Mouse (Mus musculus): ENCODE measurements around the gene Ap2m1. TPM values are rescaled to one million over a fixed set of nuclear protein-coding genes. Genes with fewer than 3 reads are reported as not detected.

Gene Ap2m1
- polyA plus RNA-seq, 1 experiment from 2014 or later = 1,015 TPM

DNA sequence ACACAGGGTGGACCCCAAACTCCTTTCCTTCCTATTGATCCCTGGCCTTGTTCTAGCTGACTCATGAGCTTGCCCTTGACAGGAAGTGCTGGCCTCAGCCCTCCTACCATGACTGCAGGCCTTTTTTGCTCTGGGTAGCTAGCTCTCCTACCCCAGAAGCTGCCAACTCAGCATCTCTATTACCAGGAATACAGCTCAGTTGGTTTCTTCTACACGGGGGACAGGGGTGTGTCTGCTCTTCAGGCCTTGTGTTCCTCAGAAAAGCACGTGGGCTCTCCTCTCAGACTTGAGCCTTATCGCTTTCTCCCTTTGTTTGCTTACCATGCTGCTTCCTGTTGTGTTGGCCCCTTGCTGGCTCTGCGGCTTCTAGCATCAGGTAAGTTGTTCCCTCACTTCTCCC lies 5.2 kb downstream of the Ap2m1 start:
- Histone ChIP-seq H3K36me3 (ENCODE audit: inconsistent target) (peaks cover 51% of the 10 kb centered on the region), H3K27ac (peak overlapping the region; percentile 97), H3K79me2 (ENCODE audit: inconsistent target) (peaks cover 58% of the 10 kb centered on the region), H3K4me3 (ENCODE audit: inconsistent target) (no peak overlapping the region)
- 67% methylated on average over 4 of the region's 4 CpGs for WGBS (ENCODE audit: missing documents)

DNA sequence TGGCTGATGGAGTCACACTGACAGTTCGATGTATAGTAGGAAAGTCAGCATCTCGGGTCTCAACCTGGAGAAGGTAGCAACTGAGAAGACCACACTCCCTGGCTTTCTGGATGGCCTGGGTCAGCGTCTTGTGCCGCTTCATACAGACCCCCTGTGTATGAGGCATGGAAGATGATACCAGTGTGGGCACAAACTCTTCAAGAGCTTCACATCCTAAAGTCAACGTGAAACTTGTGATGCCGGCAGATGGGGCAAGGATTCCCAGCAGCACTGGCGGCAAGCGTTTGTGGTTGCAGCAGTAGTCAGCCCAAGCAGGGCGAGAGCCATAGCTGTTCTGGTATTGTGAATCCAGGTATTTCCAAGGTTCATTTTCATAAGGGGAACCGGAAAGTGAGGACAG lies 10.4 kb downstream of the Ap2m1 start:
- 93% methylated on average over 10 of the region's 10 CpGs for WGBS (ENCODE audit: missing documents)
- no peak overlapping the region for H3K4me3 ChIP-seq (ENCODE audit: inconsistent target)
- no peak overlapping the region for H3K27ac ChIP-seq
- peaks cover 44% of the 10 kb centered on the region for H3K79me2 ChIP-seq (ENCODE audit: inconsistent target)
- H3K36me3 ChIP-seq (ENCODE audit: inconsistent target) = peaks cover 49% of the 10 kb centered on the region

DNA sequence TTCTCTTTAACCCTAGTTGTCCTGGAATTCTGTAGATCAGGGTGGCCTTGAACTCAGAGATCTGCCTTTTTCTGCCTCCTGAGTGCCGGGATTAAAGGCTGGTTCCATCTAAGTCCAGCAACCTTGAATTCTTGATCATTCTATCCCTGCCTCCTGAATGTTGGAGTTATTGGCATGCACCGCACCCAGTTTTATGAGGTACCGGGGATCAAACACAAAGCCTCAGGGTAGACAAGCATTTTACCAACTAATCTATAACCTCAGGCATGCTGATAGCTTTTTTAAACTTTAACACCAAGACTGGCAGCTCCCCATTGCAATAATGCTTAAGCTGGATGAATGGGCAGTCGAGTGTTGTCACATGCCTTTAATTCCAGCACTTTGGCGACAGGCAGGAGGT lies 12.1 kb downstream of the Ap2m1 start:
- WGBS (ENCODE audit: missing documents) = 70% methylated on average over 5 of the region's 5 CpGs
- H3K4me3 ChIP-seq (ENCODE audit: inconsistent target) = peak overlapping the region; percentile 99; the same call in 1 of the 2 replicates
- H3K79me2 ChIP-seq (ENCODE audit: inconsistent target) = peaks cover 26% of the 10 kb centered on the region
- H3K36me3 ChIP-seq (ENCODE audit: inconsistent target) = peaks cover 46% of the 10 kb centered on the region
- H3K27ac ChIP-seq = no peak overlapping the region

DNA sequence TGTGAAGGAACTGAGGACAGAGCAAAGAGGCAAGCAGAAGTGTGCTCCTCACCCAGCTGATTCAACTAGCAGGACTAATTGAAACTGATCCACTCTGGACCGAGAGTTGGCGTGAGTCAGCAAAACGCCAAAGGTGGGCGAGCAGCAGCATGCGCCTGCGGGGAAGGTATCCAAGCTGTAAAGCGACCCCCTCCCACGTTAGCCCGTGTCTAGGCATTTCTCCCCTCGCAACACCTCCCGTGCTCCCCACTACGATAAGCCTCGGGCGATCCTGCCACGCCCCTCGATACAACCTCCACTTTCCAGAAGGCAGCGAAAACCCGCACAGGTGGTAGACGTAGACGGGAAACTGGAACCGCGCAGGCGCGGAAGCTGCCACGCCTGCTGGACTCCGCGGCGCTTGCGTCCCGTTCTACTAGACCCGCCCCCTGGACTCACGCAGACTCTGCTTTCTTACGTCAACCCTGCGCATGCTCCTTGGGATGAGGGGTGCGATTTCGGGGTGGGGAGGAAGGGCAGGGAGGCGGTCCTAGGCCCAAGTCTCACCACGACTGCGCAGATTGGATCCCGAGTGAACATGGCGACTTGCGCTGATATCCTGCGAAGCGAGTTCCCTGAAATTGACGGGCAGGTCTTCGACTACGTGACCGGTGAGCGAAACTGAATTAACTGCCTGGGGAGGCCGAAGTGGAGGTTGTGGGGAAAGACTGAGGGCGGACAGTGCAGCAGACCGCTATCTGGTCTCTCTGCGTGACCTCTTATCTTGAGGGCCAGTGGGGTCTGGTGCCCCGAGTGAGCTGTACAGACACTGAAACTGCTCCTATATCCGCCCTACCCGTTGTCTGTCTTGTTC lies 13.0 kb downstream of the Ap2m1 start, which contains the start of gene Abcf3:
Gene Abcf3 (plus strand): TSS at position 482 of the 853 bp plus-strand sequence.
- under 1% methylated on average over 56 of the region's 56 CpGs for WGBS (ENCODE audit: missing documents)
- peaks cover 25% of the 10 kb centered on the region for H3K79me2 ChIP-seq (ENCODE audit: inconsistent target)
- H3K4me3 ChIP-seq (ENCODE audit: inconsistent target) = peak within 1 kb of the TSS; percentile 99
- peak within 1 kb of the TSS; percentile 74 for H3K27ac ChIP-seq
- peaks cover 46% of the 10 kb centered on the region for H3K36me3 ChIP-seq (ENCODE audit: inconsistent target)

DNA sequence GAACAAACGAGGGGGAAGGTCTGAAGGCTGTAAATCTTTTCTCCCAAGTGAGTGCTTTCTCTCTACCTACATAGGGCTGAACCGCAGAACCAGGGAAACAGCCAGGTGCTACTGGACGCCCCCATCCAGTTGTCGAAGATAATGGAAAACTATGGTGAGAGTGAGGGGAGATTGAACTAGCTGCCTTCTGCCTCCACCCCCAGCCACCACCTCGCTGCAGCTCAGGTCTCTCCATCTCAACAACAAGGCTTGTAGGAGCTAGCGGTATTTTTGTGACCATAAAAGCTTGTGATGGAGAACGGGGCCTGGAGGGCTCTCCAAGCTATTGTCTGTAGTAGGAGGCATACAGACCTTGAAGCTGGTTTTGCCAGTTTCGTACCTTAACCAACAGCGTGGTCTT lies 13.9 kb downstream of the Ap2m1 start:
- Histone ChIP-seq H3K4me3 (ENCODE audit: inconsistent target) (peak overlapping the region; percentile 99), H3K27ac (peak overlapping the region; percentile 74; the same call in 1 of the 2 replicates), H3K79me2 (ENCODE audit: inconsistent target) (peaks cover 25% of the 10 kb centered on the region), H3K36me3 (ENCODE audit: inconsistent target) (peaks cover 49% of the 10 kb centered on the region)
- 50% methylated on average over 9 of the region's 9 CpGs for WGBS (ENCODE audit: missing documents)

DNA sequence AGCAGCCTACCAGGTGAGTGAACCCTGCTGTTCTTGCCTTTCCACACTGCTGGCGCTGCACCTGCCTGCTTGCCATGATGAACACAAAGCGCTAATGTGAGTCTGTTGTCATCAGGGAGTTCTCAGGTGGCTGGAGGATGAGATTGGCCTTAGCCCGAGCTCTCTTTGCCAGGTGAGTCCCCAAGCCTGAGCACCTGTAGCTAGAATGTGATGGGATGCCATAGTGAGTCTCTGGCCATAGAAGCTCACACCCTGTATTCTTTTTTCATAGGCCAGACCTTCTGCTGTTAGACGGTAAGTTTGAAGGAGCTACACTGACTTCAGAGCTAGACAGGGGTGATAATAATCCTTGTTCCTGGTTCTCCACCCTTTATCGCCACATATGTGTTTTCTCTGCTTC lies 16.4 kb downstream of the Ap2m1 start:
- peaks cover 63% of the 10 kb centered on the region for H3K36me3 ChIP-seq (ENCODE audit: inconsistent target)
- H3K4me3 ChIP-seq (ENCODE audit: inconsistent target) = no peak overlapping the region
- WGBS (ENCODE audit: missing documents) = 92% methylated on average over 5 of the region's 5 CpGs
- H3K27ac ChIP-seq = no peak overlapping the region
- H3K79me2 ChIP-seq (ENCODE audit: inconsistent target) = peaks cover 25% of the 10 kb centered on the region

DNA sequence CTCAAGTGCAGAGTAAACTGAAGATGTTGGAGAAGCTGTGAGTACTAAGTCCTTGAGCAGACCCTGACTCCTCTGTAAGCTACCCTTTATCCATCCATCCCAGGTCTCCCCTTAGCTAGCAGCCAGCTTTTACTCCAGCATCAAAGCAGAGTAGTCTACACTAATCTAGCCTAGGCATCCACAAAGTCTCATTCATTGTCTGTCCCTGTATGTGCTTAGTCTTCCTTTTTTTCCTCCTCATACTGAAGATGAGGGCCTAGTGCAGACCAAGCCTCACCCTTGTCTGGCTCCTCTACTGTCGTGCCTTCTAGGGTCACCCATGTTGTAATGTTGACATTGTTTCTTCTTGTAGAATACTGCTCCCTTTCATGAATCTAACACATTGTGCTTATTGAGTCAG lies 17.3 kb downstream of the Ap2m1 start:
- Histone ChIP-seq H3K36me3 (ENCODE audit: inconsistent target) (peaks cover 71% of the 10 kb centered on the region), H3K27ac (no peak overlapping the region), H3K4me3 (ENCODE audit: inconsistent target) (no peak overlapping the region), H3K79me2 (ENCODE audit: inconsistent target) (peaks cover 25% of the 10 kb centered on the region)
- 100% methylated on average over 1 of the region's 1 CpGs for WGBS (ENCODE audit: missing documents)

DNA sequence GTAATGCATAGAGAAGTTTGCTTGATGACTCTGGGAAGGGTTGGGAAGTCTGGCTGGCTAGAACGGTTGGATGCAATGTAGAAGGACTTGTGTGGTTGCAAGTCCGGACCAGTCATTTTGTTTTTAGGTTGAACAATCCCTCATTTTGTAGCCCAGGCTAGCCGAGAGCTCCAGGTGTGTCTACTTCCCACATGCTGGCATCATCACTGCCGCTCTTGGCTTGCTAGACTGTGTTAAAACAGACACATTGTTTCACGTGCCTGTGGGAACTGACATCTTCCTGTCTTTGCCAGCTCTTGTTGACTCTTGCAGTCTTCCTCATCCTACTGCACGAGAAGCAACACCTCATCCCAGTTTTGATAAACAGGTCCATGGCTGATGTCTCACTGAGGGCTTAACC lies 19.7 kb downstream of the Ap2m1 start:
- Histone ChIP-seq H3K27ac (no peak overlapping the region), H3K79me2 (ENCODE audit: inconsistent target) (peaks cover 5% of the 10 kb centered on the region; the same call in 1 of the 2 replicates), H3K36me3 (ENCODE audit: inconsistent target) (peaks cover 93% of the 10 kb centered on the region), H3K4me3 (ENCODE audit: inconsistent target) (no peak overlapping the region)
- WGBS (ENCODE audit: missing documents) = 94% methylated on average over 6 of the region's 6 CpGs

DNA sequence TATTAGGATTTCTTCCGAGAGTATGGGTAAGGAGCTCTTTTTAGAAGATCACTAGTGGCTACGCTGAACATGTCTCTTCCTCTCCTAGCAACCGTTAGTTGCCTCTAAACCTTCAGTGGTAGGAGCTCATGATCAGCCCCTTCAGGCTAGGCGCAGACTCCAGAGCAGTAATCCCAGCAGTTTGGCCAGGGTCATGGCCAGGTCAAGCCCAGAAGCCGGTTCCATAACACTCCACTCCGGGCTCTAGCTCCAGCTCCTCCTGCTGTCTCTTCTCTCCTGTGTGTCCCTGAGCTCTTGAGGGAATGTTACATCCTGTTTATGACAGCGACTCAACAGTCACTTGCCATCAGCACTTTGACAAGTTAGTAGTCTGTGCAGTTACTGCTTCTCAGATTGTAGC lies 22.1 kb downstream of the Ap2m1 start:
- Histone ChIP-seq H3K36me3 (ENCODE audit: inconsistent target) (peaks cover 95% of the 10 kb centered on the region), H3K79me2 (ENCODE audit: inconsistent target) (no peaks in the 10 kb centered on the region)
- 98% methylated on average over 5 of the region's 7 CpGs for WGBS (ENCODE audit: missing documents)

DNA sequence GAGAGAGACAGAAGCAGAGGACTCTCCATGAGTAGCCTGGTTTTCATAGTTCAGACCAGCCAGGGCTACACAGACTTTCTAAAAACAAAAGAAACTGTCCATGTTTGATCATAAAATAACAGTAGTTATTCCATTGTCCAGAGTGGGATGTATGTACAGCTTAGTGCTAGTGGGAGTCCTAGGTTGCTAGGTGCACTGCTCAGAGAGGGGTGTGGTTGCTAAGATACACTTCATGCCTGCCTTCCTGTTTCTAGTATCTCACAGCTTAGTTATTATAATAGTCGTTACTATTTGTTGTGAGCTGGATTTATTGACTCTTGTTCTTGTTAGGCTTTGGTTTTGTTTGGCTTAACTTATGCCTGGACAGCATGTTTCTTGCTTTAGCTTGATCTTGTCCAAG lies 29.8 kb downstream of the Ap2m1 start:
- no peaks in the 10 kb centered on the region for H3K79me2 ChIP-seq (ENCODE audit: inconsistent target)
- 42% methylated on average over 1 of the region's 1 CpGs for WGBS (ENCODE audit: missing documents)

More for the DNA sequence above, 22.1 kb downstream of the Ap2m1 start:
- Histone ChIP-seq H3K27ac (no peak overlapping the region), H3K4me3 (ENCODE audit: inconsistent target) (no peak overlapping the region)

DNA sequence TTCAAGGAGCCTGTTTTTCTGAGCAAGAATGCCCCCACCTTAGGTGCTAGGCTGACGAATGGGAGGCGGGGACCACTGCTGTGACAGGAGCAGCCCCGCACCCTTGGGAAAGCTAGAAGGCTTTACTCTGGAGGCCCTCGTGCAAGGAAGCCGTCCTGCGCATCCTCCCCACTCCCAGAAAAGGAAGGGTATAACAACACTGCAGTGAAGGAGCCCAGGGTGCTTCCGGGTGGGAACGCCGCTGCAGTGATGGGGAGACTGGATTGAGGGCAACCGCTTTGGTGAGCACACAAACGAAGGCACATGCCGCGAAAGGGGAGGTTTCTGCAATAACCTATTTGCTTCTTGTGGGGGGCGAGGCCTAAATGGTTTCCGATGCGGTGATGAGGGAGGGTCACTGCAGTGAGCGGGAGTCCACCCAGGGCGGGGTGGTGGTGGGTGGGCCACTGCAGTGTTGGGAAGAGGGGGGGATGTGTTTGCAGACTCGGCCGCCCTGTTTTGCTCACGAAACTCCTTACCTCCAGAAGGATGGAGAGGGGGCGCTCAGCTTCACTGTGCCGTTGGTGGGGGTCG lies 54.2 kb downstream of the Ap2m1 start, which contains the start of gene Vwa5b2:
Gene Vwa5b2 (plus strand): TSS at position 106 of the 573 bp plus-strand sequence.
- no peak within 1 kb of the TSS for H3K4me3 ChIP-seq (ENCODE audit: inconsistent target)
- H3K36me3 ChIP-seq (ENCODE audit: inconsistent target) = no peaks in the 10 kb centered on the region
- WGBS (ENCODE audit: missing documents) = 5% methylated on average over 24 of the region's 24 CpGs
- no peaks in the 10 kb centered on the region for H3K79me2 ChIP-seq (ENCODE audit: inconsistent target)
- H3K27ac ChIP-seq = no peak within 1 kb of the TSS

More for the DNA sequence above, 29.8 kb downstream of the Ap2m1 start:
- H3K36me3 ChIP-seq (ENCODE audit: inconsistent target) = peaks cover 21% of the 10 kb centered on the region; the same call in 1 of the 2 replicates
- H3K27ac ChIP-seq = no peak overlapping the region
- no peak overlapping the region for H3K4me3 ChIP-seq (ENCODE audit: inconsistent target)

DNA sequence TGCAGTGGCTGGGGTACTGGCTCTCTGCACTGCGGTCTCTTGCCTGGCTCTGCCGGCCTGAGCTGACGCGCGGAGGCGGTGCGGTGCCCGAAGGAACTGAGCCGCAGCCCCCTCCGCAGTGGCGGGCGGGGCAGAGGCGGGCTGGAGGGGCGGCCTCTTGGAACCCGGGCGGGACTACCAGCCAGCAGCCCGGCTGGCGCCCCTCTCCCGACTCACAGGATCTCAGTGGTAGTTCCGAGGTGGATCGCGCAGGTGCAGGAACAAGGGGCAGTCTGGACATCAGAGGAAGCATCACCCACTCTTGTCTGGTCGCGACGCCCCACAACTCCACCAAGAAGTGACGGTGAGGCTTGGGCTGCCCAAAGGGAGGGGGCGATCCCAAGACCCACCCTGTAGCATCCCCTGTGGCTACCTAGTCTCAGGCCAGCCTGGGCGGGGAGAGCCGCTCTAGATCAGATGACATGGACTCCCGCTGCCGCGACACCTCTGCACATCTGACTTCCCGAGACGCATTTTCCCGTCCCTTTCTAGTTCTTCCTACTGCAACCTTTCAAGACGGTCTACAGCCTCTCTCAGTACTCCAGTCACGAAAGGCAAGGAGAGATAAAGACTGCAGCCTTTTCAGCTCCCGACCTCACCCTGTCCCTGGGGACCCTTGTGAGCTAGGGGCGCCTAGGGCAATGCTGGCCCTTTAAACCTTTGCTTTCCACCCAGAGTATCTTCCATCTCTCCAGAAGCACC lies 54.8 kb downstream of the Ap2m1 start:
- no peaks in the 10 kb centered on the region for H3K36me3 ChIP-seq (ENCODE audit: inconsistent target)
- H3K4me3 ChIP-seq (ENCODE audit: inconsistent target) = no peak overlapping the region
- no peak overlapping the region for H3K27ac ChIP-seq
- no peaks in the 10 kb centered on the region for H3K79me2 ChIP-seq (ENCODE audit: inconsistent target)
- WGBS (ENCODE audit: missing documents) = 2% methylated on average over 36 of the region's 39 CpGs

DNA sequence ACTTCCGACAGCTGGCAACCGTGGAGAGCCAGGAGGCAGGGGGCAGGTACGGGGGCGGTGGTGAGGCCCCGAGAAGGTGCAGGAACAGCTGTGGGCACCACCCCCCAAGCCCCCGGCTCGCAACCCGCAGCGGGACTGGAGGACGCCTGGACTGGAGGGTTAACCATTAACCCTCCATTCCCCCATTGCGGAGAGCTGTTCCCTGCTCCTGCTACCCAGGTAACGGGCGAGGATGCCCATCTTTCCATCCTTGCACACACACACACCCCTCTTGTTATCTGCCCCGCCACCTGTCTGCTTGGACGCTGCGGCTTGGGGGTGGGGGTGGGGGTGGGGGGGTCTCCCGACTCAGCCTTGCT lies 55.4 kb downstream of the Ap2m1 start:
- Histone ChIP-seq H3K27ac (no peak overlapping the region), H3K36me3 (ENCODE audit: inconsistent target) (no peaks in the 10 kb centered on the region), H3K4me3 (ENCODE audit: inconsistent target) (no peak overlapping the region), H3K79me2 (ENCODE audit: inconsistent target) (no peaks in the 10 kb centered on the region)
- WGBS (ENCODE audit: missing documents) = 2% methylated on average over 10 of the region's 17 CpGs

DNA sequence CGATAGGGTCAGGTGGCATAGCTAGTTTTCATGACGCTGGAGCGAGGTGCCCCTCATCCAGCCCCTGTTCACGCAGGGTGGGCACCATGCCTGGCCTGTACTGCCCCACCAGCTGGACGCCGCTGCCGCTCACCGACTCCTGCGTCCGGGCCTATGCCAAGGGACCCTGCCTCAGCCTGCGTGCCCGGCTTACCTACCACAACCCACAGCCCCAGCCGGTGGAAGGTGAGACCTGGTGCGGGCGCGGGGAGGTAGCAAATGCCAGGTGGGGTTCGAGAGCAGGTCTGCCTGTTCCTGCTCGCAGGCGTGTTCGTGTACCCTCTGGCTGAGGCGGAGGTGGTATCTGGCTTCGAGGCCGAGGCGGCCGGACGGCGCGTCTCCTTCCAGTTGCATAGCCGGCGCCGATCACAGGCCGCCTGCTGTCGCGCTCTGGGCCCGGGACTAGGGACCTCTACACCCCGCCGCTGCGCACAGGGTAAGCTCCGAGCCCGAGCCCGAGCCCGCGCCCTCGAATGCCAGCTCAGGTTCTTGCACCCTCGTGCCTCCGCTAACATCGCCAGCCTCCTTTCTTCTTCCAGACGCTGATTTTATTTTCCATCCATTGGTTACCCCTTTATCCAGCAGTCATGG lies 55.9 kb downstream of the Ap2m1 start:
- Histone ChIP-seq H3K4me3 (ENCODE audit: inconsistent target) (no peak overlapping the region), H3K36me3 (ENCODE audit: inconsistent target) (no peaks in the 10 kb centered on the region), H3K27ac (no peak overlapping the region), H3K79me2 (ENCODE audit: inconsistent target) (no peaks in the 10 kb centered on the region)
- 8% methylated on average over 48 of the region's 48 CpGs for WGBS (ENCODE audit: missing documents)

Data from macrophage (primary cell).